Mouse (Mus musculus) right cerebral cortex, adult 18-20 months (tissue): ENCODE data around the gene 1700029I15Rik.

Source experiments
- DNase-seq: peaks from one replicate; pipeline ENCODE4 v3.0.0; 2022; ENCODE audit warnings: mixed read lengths

Gene 1700029I15Rik

DNA sequence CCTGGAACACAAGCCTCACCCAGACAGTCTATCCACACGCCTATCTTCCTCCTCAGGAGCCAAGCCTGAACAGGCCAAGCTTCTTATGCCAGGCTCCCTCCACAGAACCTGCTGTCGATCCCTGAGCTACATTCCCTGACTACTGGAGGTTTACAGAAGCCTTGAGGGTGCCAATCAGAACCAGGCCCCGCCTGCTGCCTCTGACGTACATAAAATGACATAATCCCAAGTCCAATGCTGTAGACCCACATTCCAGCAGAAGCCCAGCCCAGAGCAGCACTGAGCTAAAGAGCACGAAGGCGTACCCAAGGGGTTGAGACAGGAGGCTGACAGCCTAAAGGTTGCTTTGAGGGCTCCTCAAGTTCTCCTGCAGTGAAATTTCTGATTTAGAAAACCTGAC is 45.5 kb downstream of the 1700029I15Rik start:
- peak; percentile 88 for DNase-seq

DNA sequence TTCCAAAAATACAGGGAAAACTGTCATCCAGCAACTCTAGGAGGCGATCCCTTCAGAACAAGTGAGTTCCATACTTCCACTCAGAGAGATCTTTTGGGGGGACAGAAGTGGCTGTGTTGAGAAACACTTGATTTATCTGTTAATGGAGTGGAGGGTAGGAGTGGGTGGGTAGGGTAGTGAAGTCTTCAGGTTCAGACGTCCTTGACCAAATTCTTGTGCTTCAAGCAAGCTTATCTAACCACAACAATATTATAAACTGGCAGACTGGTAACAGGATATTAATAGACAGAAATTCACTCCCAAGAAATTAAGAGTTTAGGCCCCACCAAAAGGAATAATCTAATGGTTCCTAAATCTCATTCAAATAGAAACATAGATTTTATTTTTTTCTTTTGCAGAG is 47.8 kb downstream of the 1700029I15Rik start:
- DNase-seq = no peak

DNA sequence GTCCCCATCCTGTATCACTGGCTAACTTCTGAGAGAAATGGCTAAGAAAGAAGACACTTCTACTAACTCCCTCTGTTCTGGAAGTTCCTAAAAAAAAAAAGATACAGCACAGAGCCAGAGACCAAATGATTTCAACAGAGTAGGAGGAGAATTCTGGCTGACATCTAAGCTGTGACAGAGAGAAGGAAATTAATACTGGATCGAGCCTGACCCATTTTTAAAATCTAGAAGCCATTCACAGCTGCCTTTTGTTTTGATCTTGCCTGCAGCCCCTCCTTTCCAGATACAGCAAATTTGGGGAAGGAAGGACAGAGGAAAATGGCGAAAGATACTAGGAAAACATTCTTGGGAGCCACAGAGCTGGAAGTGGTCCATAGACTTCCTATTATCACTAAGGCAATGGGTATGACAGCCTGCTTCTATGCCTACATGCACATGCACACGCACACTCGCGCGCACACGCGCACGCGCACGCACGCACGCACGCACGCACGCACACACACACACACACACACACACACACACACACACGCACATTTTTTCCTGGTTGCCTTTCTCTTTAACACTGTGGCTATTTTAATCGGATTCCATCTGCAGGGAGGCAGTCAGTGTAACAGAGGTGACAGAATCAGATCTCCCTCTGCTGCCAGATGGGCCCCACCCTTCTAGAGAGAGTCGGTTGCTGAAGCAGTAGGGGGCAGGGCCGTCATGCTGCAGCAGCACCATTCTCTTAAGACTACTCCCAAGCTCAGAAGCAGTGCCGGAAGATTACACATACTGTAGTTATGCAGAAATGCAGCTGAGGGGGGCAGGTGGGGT is 48.6 kb downstream of the 1700029I15Rik start:
- peak; percentile 83 for DNase-seq

DNA sequence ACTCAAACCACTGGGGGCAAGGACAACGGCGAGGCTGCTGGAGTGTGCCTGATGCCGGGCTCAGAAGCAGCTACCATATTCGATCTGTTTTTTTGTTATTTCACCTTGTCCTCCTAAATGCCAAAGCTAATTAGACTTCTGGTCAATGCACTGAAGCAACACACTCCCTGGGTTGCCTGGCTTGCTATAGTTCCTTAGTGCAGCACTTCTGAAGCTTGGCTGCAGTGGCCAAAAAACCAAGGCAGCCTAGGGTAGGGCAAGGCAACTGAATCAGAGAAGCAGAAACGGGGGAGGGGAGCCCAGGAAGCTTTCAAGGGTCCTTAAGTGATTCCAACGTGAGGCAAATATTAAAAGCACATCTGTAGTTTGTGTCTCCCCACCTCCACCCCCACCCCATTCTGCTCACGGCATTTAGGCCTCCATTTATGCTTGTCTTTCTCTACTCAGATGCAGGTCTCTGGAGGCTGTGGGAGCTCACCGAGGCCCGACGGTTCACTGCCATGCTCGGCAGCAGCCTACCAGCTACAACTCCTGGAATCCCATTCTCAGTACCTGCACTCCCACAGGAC is 49.4 kb downstream of the 1700029I15Rik start:
- DNase-seq = no peak

DNA sequence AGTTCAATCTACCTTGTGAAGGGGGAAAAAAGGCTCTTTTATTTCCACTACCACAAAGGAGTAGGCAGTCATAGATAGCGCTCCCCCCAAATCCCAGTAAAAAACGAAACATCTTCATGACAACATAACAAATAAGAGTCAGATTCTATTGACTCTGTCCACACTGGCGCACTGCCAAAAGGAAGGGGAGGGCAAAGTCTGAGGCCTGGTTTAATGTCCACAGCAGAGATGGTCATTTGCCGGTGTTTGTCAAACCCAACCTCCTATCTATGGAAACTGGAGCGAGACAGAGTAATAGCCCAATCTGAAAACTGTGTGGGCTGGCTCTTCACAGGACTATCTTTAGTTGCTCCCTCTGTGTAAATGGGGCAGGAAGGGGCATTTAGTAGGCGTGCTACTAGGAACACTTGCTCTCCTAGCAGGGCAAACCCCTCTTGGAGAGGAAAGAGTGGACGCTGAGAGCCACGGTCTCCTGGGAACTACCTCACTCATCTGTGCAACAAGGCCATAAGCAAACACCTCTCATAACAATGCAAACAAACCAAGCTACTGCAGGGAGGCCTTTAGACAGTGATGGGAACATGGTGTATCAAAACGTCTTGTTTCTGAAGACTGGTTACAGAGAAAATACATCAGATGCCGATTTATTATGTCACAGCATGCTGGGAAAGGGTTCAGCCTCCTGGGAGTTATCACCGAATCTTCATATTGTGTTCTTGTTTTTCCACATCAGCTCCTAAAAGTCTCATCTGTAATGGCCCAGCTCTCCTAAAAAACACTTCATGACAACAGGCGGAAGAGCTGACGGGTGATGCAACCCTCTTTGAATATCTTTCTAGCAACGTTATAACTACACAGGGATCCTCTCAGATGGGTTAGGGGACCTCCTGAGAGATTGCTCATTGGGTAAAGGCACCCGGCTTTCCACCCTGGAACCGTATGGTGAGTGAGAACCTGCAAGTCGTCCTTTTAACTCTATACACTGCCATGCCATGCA is 50.3 kb downstream of the 1700029I15Rik start:
- DNase-seq = no peak

DNA sequence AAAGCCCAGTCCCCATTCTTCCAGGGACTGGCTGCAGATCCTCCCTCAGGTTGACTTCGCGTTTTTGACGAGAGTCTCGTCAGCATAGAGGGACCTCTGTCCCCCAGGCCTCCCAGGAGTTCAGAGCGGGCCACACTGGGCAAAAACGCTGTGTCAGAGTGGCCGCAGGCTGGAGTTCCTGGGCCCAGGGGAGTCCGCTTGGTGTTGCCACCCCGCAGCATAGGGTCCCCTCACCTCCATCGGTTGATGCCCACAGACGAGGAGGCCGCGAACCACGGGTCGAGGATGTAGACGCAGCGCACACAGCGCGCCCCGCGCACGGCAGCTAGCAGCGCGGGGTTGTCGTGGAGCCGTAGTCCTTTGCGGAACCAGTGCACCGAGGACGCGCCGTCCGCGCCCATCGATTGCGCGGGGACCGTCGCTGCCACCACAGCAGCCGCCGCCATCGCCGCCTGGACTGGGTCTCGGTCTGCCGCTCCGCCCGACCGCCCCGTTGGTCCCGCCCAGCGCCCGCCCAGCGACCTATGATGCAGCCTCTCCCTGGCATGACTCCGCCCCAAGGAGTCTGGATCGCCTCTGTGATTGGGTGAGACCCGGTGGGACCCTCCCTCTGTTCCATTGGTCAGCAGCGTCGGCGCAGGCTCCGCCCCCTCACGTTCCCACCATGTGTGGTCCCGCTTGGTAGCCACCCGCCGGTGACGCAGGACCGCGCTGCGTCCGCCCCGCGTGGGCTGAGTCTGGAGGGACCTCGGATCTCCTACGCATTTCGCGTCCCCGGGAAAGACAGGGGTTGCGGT is 51.4 kb downstream of the 1700029I15Rik start, which contains the start of gene Cry2:
Gene Cry2, minus strand, starts transcription at position 466 of the 797 bp plus-strand sequence.
- DNase-seq = peak; percentile 99

DNA sequence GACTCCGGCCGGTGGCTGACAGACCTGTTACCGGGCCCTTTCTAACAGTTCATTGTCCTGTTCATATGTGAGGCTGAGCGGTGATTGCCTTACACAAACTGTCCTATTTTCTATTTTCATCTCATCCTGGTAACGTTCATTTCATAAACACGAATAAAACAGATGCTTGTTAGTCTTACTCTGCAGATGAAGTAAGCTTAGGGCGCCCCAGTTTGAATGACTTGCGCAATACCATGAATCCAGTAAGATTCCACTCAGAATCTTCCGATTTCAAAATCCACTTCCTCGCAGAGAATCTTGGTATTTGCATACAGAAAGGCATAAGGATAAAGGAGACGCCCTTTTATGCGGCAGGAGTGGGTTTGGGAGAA is 52.0 kb downstream of the 1700029I15Rik start:
- no peak for DNase-seq

DNA sequence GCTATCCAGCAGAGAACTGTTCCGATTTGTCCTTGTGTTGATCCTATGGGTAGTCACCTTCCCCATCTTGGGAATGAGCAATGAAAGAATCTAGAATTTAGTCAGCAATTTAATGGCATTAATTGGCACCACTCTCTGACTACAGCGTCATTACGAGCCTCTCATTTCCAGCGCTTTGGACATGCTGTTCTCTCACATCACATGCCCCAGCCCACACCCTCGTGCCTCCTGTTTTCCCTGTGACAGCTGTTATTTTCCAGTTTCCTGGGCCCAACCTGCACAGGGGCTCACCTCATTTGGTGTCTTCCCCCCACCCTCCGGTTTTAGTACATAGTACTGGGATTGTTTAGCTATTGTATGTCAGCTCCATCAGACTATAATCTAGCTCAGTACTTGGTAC is 52.7 kb downstream of the 1700029I15Rik start:
- DNase-seq = no peak
